Mouse (Mus musculus): Measurements from ENCODE around the gene Cenpt. TPM values are rescaled to one million over a fixed set of nuclear protein-coding genes. Genes with fewer than 3 reads are reported as not detected.

The Cenpt gene
- polyA plus RNA-seq, 1 experiment from 2014 or later, result 63.8 TPM

- no peaks in the 10 kb centered on the region for H3K27me3 ChIP-seq
- H3K36me3 ChIP-seq, result peaks cover 55% of the 10 kb centered on the region
- H3K4me3 ChIP-seq, result no peak overlapping the region
- WGBS, result 85% methylated on average over 6 of the region's 6 CpGs
- H3K4me1 ChIP-seq (replicated peaks), result peaks cover 26% of the 10 kb centered on the region
- no peaks in the 10 kb centered on the region for H3K9me3 ChIP-seq
- H3K4me2 ChIP-seq, result no peak overlapping the region
- H3K27ac ChIP-seq (replicated peaks), result no peak overlapping the region
- no peak overlapping the region for H3K9ac ChIP-seq
- no peak for ATAC-seq (ENCODE audit: low read depth)
Measured at GRCm38 (mm10) chr8:105866364-105867029, 13.4 kb upstream of the Cenpt start.

GRCm38 (mm10) chr8:105861951-105862350 lies 8.9 kb upstream of the Cenpt start:
- WGBS, result 21% methylated on average over 1 of the region's 1 CpGs
- peaks cover 21% of the 10 kb centered on the region for H3K36me3 ChIP-seq
- H3K27me3 ChIP-seq, result no peaks in the 10 kb centered on the region
- H3K9ac ChIP-seq, result peak overlapping the region; percentile 96
- H3K27ac ChIP-seq (replicated peaks), result no peak overlapping the region
- H3K9me3 ChIP-seq, result no peaks in the 10 kb centered on the region
- H3K4me3 ChIP-seq, result peak overlapping the region; percentile 95
- peak overlapping the region; percentile 92 for H3K4me2 ChIP-seq
- peaks cover 61% of the 10 kb centered on the region for H3K4me1 ChIP-seq (replicated peaks)
- ATAC-seq (ENCODE audit: low read depth), result no peak

GRCm38 (mm10) chr8:105860143-105860981 lies 7.3 kb upstream of the Cenpt start, which contains the start of gene Nutf2:
TSS of gene Nutf2 (plus strand) at chr8:105860580.
- Histone ChIP-seq H3K9ac (peak within 1 kb of the TSS; percentile 96), H3K36me3 (peaks cover 8% of the 10 kb centered on the region; the same call in 1 of the 2 replicates), H3K9me3 (no peaks in the 10 kb centered on the region), H3K27ac (replicated peaks) (peak within 1 kb of the TSS; percentile 93), H3K27me3 (no peaks in the 10 kb centered on the region), H3K4me3 (peak within 1 kb of the TSS; percentile 95), H3K4me2 (peak within 1 kb of the TSS; percentile 92), H3K4me1 (replicated peaks) (peaks cover 77% of the 10 kb centered on the region)
- peak; percentile 97 for ATAC-seq (ENCODE audit: low read depth)
- WGBS, result under 1% methylated on average over 55 of the region's 59 CpGs

DNA sequence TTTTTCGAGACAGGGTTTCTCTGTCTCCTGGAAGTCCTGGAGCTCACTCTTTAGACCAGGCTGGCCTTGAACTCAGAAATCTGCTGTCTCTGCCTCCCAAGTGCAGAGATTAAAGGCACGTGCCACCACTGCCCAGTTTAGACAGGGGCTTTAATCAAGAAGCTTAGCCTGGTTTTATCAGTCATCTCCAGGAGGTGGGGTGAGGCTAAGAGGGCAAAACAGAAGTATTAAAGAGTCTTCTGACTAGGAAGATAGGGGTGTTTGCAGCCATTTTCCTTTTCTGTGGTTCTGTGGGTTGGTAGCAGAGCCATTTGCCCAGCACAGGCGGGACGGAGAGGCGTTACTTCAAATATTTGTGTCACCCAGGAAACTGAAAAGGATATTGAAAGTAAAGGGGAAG lies 6.2 kb upstream of the Cenpt start:
- peaks cover 8% of the 10 kb centered on the region; the same call in 1 of the 2 replicates for H3K36me3 ChIP-seq
- WGBS, result 83% methylated on average over 5 of the region's 5 CpGs
- H3K4me1 ChIP-seq (replicated peaks), result peaks cover 78% of the 10 kb centered on the region
- H3K27me3 ChIP-seq, result no peaks in the 10 kb centered on the region
- peak overlapping the region; percentile 92 for H3K4me2 ChIP-seq
- peak overlapping the region; percentile 93; the same call in 1 of the 2 replicates for H3K27ac ChIP-seq (replicated peaks)
- H3K9me3 ChIP-seq, result no peaks in the 10 kb centered on the region
- ATAC-seq (ENCODE audit: low read depth), result no peak
- peak overlapping the region; percentile 95; the same call in 1 of the 2 replicates for H3K4me3 ChIP-seq
- H3K9ac ChIP-seq, result peak overlapping the region; percentile 60; the same call in 1 of the 2 replicates

DNA sequence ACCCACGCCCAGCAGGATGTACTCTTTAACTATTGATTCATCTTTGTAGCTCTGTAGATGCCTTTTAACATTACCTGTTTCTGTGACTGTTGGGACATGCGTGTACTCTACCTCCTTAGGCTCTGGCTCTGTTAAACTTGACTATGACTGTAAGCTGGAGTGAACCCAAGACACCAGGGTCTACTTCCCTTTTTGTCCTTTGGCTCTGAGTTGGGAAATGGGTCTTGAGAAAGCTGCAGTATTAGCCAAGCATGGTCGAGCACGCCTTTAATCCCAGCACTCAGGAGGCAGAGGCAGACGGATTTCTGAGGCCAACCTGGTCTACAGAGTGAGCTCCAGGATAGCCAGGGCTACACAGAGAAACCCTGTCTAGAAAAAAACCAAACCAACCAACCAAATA lies 5.4 kb upstream of the Cenpt start:
- no peaks in the 10 kb centered on the region for H3K9me3 ChIP-seq
- 90% methylated on average over 5 of the region's 5 CpGs for WGBS
- no peak for ATAC-seq (ENCODE audit: low read depth)
- peaks cover 72% of the 10 kb centered on the region for H3K4me1 ChIP-seq (replicated peaks)
- H3K27me3 ChIP-seq, result no peaks in the 10 kb centered on the region
- H3K4me3 ChIP-seq, result no peak overlapping the region
- peak overlapping the region; percentile 4; the same call in 1 of the 2 replicates for H3K4me2 ChIP-seq
- H3K9ac ChIP-seq, result no peak overlapping the region
- H3K27ac ChIP-seq (replicated peaks), result no peak overlapping the region
- H3K36me3 ChIP-seq, result peaks cover 8% of the 10 kb centered on the region; the same call in 1 of the 2 replicates

- no peaks in the 10 kb centered on the region for H3K27me3 ChIP-seq
- H3K27ac ChIP-seq (replicated peaks), result peak overlapping the region; percentile 88
- H3K9me3 ChIP-seq, result no peaks in the 10 kb centered on the region
- peak overlapping the region; percentile 99 for H3K4me2 ChIP-seq
- peak overlapping the region; percentile 89 for H3K9ac ChIP-seq
- H3K36me3 ChIP-seq, result peaks cover 8% of the 10 kb centered on the region; the same call in 1 of the 2 replicates
- ATAC-seq (ENCODE audit: low read depth), result no peak
- peak overlapping the region; percentile 83 for H3K4me3 ChIP-seq
- peaks cover 54% of the 10 kb centered on the region for H3K4me1 ChIP-seq (replicated peaks)
- WGBS, result 22% methylated on average over 15 of the region's 15 CpGs
Measured at GRCm38 (mm10) chr8:105856168-105856835, 3.2 kb upstream of the Cenpt start.

DNA sequence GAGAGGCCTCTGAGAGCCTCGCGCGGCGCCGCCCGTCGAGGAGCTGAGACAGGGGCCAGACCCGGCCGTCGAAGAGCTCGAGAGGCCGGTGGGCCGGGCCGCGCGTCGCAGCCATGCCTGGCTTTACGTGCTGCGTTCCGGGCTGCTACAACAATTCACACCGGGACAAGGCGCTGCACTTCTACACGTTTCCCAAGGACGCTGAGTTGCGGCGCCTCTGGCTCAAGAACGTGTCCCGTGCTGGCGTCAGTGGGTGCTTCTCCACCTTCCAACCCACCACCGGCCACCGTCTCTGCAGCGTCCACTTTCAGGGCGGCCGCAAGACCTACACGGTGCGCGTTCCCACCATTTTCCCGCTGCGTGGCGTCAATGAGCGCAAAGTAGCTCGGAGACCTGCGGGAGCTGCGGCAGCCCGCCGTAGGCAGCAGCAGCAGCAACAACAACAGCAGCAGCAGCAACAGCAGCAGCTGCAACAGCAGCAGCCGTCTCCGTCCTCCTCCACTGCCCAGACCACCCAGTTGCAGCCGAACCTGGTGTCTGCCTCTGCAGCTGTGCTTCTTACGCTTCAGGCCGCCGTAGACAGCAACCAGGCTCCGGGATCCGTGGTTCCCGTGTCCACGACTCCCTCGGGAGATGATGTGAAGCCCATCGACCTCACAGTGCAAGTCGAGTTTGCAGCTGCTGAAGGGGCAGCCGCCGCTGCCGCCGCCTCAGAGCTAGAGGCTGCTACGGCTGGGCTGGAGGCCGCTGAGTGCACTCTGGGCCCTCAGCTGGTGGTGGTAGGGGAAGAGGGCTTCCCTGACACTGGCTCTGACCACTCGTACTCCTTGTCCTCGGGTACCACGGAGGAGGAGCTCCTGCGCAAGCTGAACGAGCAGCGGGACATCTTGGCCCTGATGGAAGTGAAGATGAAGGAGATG lies 2.4 kb upstream of the Cenpt start:
- Histone ChIP-seq H3K27ac (replicated peaks) (peak overlapping the region; percentile 88), H3K27me3 (no peaks in the 10 kb centered on the region), H3K4me1 (replicated peaks) (peaks cover 56% of the 10 kb centered on the region), H3K9ac (peak overlapping the region; percentile 89), H3K4me3 (peak overlapping the region; percentile 83), H3K4me2 (peak overlapping the region; percentile 99), H3K36me3 (peaks cover 8% of the 10 kb centered on the region; the same call in 1 of the 2 replicates), H3K9me3 (no peaks in the 10 kb centered on the region)
- peak; percentile 54 for ATAC-seq (ENCODE audit: low read depth)
- under 1% methylated on average over 71 of the region's 71 CpGs for whole genome bisulfite sequencing

DNA sequence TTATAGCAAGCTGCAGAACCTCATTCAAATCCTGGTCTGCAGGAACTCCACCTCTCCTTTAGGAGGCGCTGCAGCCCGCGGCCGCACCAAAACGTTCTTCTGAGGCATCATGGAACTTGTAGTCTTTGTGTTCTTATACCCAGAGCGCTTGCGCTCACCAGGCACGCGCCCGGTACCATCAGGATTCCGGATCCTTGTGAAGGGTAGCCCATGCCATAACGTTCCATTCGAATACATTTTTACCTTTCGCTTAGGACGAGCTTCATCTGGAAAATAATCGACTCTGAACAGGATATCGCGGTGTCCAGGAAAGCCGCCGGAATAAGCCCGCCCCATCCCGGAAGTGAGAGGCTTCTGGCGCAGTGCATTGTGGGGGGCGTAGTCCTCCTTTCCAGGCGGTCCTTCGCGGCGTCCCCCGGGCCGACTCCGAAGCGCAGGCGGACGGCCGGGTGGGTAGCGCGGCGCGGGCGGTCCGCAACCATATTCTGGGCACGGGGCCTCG lies 1.7 kb upstream of the Cenpt start, which contains the start of gene Thap11:
TSS of gene Thap11 (plus strand) at position 418 of the 502 bp plus-strand sequence.
- Histone ChIP-seq H3K4me3 (peak within 1 kb of the TSS; percentile 83), H3K27ac (replicated peaks) (peak within 1 kb of the TSS; percentile 88), H3K9me3 (no peaks in the 10 kb centered on the region), H3K4me2 (peak within 1 kb of the TSS; percentile 99), H3K36me3 (peaks cover 8% of the 10 kb centered on the region; the same call in 1 of the 2 replicates), H3K27me3 (no peaks in the 10 kb centered on the region), H3K4me1 (replicated peaks) (peaks cover 55% of the 10 kb centered on the region), H3K9ac (peak within 1 kb of the TSS; percentile 89)
- under 1% methylated on average over 43 of the region's 43 CpGs for WGBS
- peak; percentile 88 for ATAC-seq (ENCODE audit: low read depth)

- Histone ChIP-seq H3K4me1 (replicated peaks) (peaks cover 51% of the 10 kb centered on the region), H3K9me3 (no peaks in the 10 kb centered on the region), H3K4me2 (peak overlapping the region; percentile 39), H3K9ac (peak overlapping the region; percentile 89), H3K27me3 (no peaks in the 10 kb centered on the region), H3K36me3 (peaks cover 11% of the 10 kb centered on the region; the same call in 1 of the 2 replicates), H3K27ac (replicated peaks) (peak overlapping the region; percentile 46; the same call in 1 of the 2 replicates), H3K4me3 (peak overlapping the region; percentile 83)
- no peak; the same call in none of the 2 replicates for ATAC-seq (ENCODE audit: low read depth)
- WGBS, result 26% methylated on average over 8 of the region's 8 CpGs
Measured at GRCm38 (mm10) chr8:105854303-105854702, 1.2 kb upstream of the Cenpt start.

DNA sequence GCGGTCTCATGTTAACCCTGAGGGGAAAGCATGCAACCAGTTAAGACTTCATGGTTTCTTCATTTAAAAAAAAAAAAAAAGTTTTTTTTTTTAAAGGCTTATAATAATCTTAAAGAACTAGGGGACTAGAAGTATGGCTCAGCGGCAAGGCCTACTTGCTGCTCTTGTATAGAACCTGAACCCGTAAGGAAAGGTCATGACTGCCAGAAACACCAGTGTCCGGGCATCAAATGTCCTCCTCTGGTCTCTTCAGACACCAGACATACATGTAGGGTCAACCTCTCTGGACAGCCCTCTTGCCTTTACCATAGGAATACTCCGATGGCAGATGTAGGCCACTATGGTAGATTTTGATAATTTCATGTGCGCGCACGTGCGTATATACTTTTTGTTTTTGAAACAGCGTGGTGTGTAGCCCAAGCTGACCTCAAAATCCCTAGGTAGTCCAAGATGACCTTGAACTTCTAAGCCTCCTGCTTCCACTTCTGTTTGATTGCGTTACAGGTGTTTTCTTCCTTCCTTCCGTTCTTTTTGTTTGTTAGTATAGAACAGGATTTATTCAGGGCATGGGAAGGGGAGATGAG lies 840 bp downstream of the Cenpt start:
- Histone ChIP-seq H3K27me3 (no peaks in the 10 kb centered on the region), H3K9me3 (no peaks in the 10 kb centered on the region), H3K4me1 (replicated peaks) (peaks cover 31% of the 10 kb centered on the region), H3K36me3 (peaks cover 24% of the 10 kb centered on the region), H3K4me3 (peak overlapping the region; percentile 62), H3K4me2 (peak overlapping the region; percentile 72; the same call in 1 of the 2 replicates), H3K27ac (replicated peaks) (no peak overlapping the region), H3K9ac (no peak overlapping the region)
- ATAC-seq (ENCODE audit: low read depth), result no peak
- WGBS, result 81% methylated on average over 12 of the region's 12 CpGs
